Mouse (Mus musculus): ENCODE measurements around the gene Hnrnpul1. TPM values are rescaled to one million over a fixed set of nuclear protein-coding genes. Genes with fewer than 3 reads are reported as not detected.

Gene Hnrnpul1
- polyA plus RNA-seq, 2 experiments, result 26.5 to 36.5 TPM

DNA sequence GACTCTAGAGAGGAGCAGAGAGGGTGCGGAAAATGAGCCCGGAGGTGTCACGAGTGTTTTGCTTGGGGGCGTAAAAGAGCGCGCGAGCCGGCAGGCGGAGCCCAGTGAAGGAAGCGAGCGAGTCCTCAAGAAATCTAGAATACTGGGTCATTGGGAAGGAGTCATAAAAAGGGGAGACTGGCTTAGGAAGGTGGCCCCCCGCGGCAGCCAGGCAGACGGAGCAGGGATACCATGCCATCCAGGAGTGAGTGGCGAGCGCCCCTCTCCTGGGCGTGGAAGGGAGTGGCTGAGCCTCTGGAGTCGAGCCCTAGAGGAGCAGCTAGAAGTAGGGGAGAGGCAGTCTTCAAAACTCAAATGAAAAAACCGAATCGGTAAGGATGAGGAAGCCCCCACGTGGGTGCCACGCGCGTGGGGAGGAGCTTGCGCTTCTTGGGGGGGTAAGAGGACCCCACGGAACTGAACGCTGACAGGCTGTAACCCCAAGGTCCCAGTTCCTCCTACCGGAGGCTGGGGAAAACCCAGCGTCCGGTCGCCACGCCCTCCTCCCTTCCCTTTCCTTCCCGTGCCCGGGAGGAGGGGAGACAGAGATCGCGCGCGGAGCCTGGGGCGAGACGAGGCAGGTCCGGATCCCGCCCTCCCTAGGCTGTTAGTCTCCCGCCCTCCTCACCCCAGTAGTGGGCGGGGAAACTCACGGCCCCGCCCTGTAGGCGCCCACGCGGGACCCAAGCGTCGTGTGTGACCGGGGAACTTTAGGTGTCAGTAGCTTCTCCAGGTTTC lies 65.6 kb downstream of the Hnrnpul1 start:
- Histone ChIP-seq H3K4me2 (ENCODE audit: low read depth) (peak overlapping the region; percentile 98), H3K9me3 (ENCODE audit: control insufficient read depth, low read length) (no peaks in the 10 kb centered on the region), H3K4me3 (ENCODE audit: insufficient read depth in 1 of 2, low read depth in 2 of 2, low read length in 2 of 2) (peak overlapping the region; percentile 63 to 94), H3K9ac (replicated peaks) (peak overlapping the region; percentile 81), H3K36me3 (replicated peaks; ENCODE audit: control insufficient read depth, insufficient read depth, low read depth) (peaks cover 7% of the 10 kb centered on the region), H3K27ac (peak overlapping the region; percentile 75), H3K27me3 (ENCODE audit: control insufficient read depth, insufficient read depth, low read length) (no peaks in the 10 kb centered on the region), H3K4me1 (replicated peaks; ENCODE audit: control insufficient read depth in 2 of 2, insufficient read depth in 2 of 2, low read length in 1 of 2) (peaks cover 21 to 35% of the 10 kb centered on the region in 2 experiments)
- peak; percentile 72 to 89 (median 72) for DNase-seq (ENCODE audit: low read depth in 3 of 3, low spot score in 3 of 3)
- TF ChIP-seq EP300 (IDR thresholded peaks at IDR 0.05; ENCODE audit: low read depth) (no peak), CTCF (IDR thresholded peaks at IDR 0.05; ENCODE audit: low read depth) (peak; percentile 37; the same call in 1 of the 2 replicates)
- peak; percentile 80 for ATAC-seq (ENCODE audit: insufficient read depth)
- WGBS (ENCODE audit: insufficient replicate concordance), result under 1% methylated on average over 50 of the region's 52 CpGs

GRCm38 (mm10) chr7:25687811-25688401 lies 66.7 kb downstream of the Hnrnpul1 start:
- DNase-seq (ENCODE audit: low read depth in 3 of 3, low spot score in 3 of 3), result no peak
- under 1% methylated on average over 47 of the region's 47 CpGs for WGBS (ENCODE audit: insufficient replicate concordance)

GRCm38 (mm10) chr7:25686680-25687531 lies 67.7 kb downstream of the Hnrnpul1 start, which contains the start of gene Tgfb1:
Gene Tgfb1, plus strand, starts transcription at chr7:25687002.
- TF ChIP-seq EP300 (IDR thresholded peaks at IDR 0.05; ENCODE audit: low read depth), result no peak
- TF ChIP-seq CTCF (IDR thresholded peaks at IDR 0.05; ENCODE audit: low read depth), result peak; percentile 79
- Histone ChIP-seq H3K9me3 (ENCODE audit: control insufficient read depth, low read length) (no peaks in the 10 kb centered on the region), H3K9ac (replicated peaks) (peak within 1 kb of the TSS; percentile 81), H3K36me3 (replicated peaks; ENCODE audit: control insufficient read depth, insufficient read depth, low read depth) (no peaks in the 10 kb centered on the region), H3K27ac (peak within 1 kb of the TSS; percentile 75), H3K4me2 (ENCODE audit: low read depth) (peak within 1 kb of the TSS; percentile 98), H3K4me1 (replicated peaks; ENCODE audit: control insufficient read depth in 2 of 2, insufficient read depth in 2 of 2, low read length in 1 of 2) (peaks cover 39 to 52% of the 10 kb centered on the region in 2 experiments), H3K4me3 (ENCODE audit: insufficient read depth in 1 of 2, low read depth in 2 of 2, low read length in 2 of 2) (peak within 1 kb of the TSS; percentile 63 to 94), H3K27me3 (ENCODE audit: control insufficient read depth, insufficient read depth, low read length) (no peaks in the 10 kb centered on the region)
- peak in 2 of 3 experiments; percentile 59 to 62 for DNase-seq (ENCODE audit: low read depth in 3 of 3, low spot score in 3 of 3)
- WGBS (ENCODE audit: insufficient replicate concordance), result under 1% methylated on average over 66 of the region's 69 CpGs
- peak; percentile 42 for ATAC-seq (ENCODE audit: insufficient read depth)

More at GRCm38 (mm10) chr7:25687811-25688401, 66.7 kb downstream of the Hnrnpul1 start:
- H3K9ac ChIP-seq (replicated peaks), result peak overlapping the region; percentile 81
- peak overlapping the region; percentile 75 for H3K27ac ChIP-seq
- peaks cover 32 to 46% of the 10 kb centered on the region in 2 experiments for H3K4me1 ChIP-seq (replicated peaks; ENCODE audit: control insufficient read depth in 2 of 2, insufficient read depth in 2 of 2, low read length in 1 of 2)
- no peaks in the 10 kb centered on the region for H3K27me3 ChIP-seq (ENCODE audit: control insufficient read depth, insufficient read depth, low read length)
- peak overlapping the region; percentile 98 for H3K4me2 ChIP-seq (ENCODE audit: low read depth)
- H3K9me3 ChIP-seq (ENCODE audit: control insufficient read depth, low read length), result no peaks in the 10 kb centered on the region
- TF ChIP-seq CTCF (IDR thresholded peaks at IDR 0.05; ENCODE audit: low read depth) (peak; percentile 60), EP300 (IDR thresholded peaks at IDR 0.05; ENCODE audit: low read depth) (no peak)
- H3K36me3 ChIP-seq (replicated peaks; ENCODE audit: control insufficient read depth, insufficient read depth, low read depth), result peaks cover 7% of the 10 kb centered on the region
- H3K4me3 ChIP-seq (ENCODE audit: insufficient read depth in 1 of 2, low read depth in 2 of 2, low read length in 2 of 2), result peak overlapping the region; percentile 63 to 94
- ATAC-seq (ENCODE audit: insufficient read depth), result no peak

GRCm38 (mm10) chr7:25685926-25686470 lies 68.6 kb downstream of the Hnrnpul1 start:
- Histone ChIP-seq H3K4me2 (ENCODE audit: low read depth) (peak overlapping the region; percentile 98), H3K9me3 (ENCODE audit: control insufficient read depth, low read length) (no peaks in the 10 kb centered on the region), H3K27ac (peak overlapping the region; percentile 75), H3K27me3 (ENCODE audit: control insufficient read depth, insufficient read depth, low read length) (no peaks in the 10 kb centered on the region), H3K4me1 (replicated peaks; ENCODE audit: control insufficient read depth in 2 of 2, insufficient read depth in 2 of 2, low read length in 1 of 2) (peaks cover 48 to 53% of the 10 kb centered on the region in 2 experiments), H3K36me3 (replicated peaks; ENCODE audit: control insufficient read depth, insufficient read depth, low read depth) (no peaks in the 10 kb centered on the region), H3K4me3 (ENCODE audit: insufficient read depth in 1 of 2, low read depth in 2 of 2, low read length in 2 of 2) (peak overlapping the region; percentile 49 to 63; a peak in 3 of 4 replicates), H3K9ac (replicated peaks) (peak overlapping the region; percentile 81)
- TF ChIP-seq EP300 (IDR thresholded peaks at IDR 0.05; ENCODE audit: low read depth), result no peak
- TF ChIP-seq CTCF (IDR thresholded peaks at IDR 0.05; ENCODE audit: low read depth), result no peak
- DNase-seq (ENCODE audit: low read depth in 3 of 3, low spot score in 3 of 3) (no peak), ATAC-seq (ENCODE audit: insufficient read depth) (no peak)
- 49% methylated on average over 21 of the region's 21 CpGs for WGBS (ENCODE audit: insufficient replicate concordance)

Measured in liver, embryonic 14.5 days (tissue).